Mouse (Mus musculus) cerebellum, adult 2 months (tissue): ENCODE data around the gene Hemk1.

ENCODE experiments used
- CTCF ChIP-seq: fragments of 200-500 bp; IDR thresholded peaks from 2 replicates; pipeline ENCODE4 v1.5.1; 2011; ENCODE audit warnings: low read depth, mild to moderate bottlenecking, control low read depth, low read length, moderate library complexity, borderline replicate concordance; ENCODE audit not compliant: insufficient read depth
- POLR2A ChIP-seq: fragments of 200-500 bp; IDR thresholded peaks from 2 replicates; pipeline ENCODE4 v1.6.1; 2011; ENCODE audit warnings: low read length, control low read depth, borderline replicate concordance; ENCODE audit not compliant: insufficient read depth

- TF ChIP-seq POLR2A (no peak), CTCF (no peak)
These were observed 31.3 kb upstream of the Hemk1 start for GRCm38 (mm10) chr9:107369270-107370105.
